Mouse (Mus musculus) hindbrain, embryonic 16.5 days (tissue): ENCODE data around the gene Evl. TPM values are rescaled to one million over a fixed set of nuclear protein-coding genes. Genes with fewer than 3 reads are reported as not detected.
A peak's percentile ranks its signal among the peaks of the same experiment; 100 is the strongest.
"Not testable (repeated sequence)": the region's sequence is repeated elsewhere in the genome, so short reads cannot be mapped to it uniquely, and the experiment has no call there.

Experiments used
- ATAC-seq: fragments of 200-750 bp; cut with Nextera tagmentation; 2 replicates; pipeline ENCODE4 v1.8.0; 2017; ENCODE audit warnings: moderate TSS enrichment, moderate library complexity
- H3K27ac ChIP-seq: fragments of 300-500 bp; sonication (generic); 2 replicates; pipeline ENCODE4 v1.5.1; 2014; ENCODE audit warnings: low read depth, mild to moderate bottlenecking, control low read depth, low read length, moderate library complexity
- H3K27me3 ChIP-seq: fragments of 300-500 bp; sonication (generic); replicated peaks from 2 replicates; pipeline ENCODE4 v1.6.1; 2014; ENCODE audit warnings: low read length; ENCODE audit not compliant: control insufficient read depth, insufficient read depth
- H3K36me3 ChIP-seq: fragments of 300-500 bp; sonication (generic); 2 replicates; pipeline ENCODE4 v1.6.1; 2014; ENCODE audit warnings: mild to moderate bottlenecking, low read length, moderate library complexity, mixed read lengths; ENCODE audit not compliant: control insufficient read depth, insufficient read depth
- H3K4me1 ChIP-seq: fragments of 300-500 bp; sonication (generic); 2 replicates; pipeline ENCODE4 v1.6.1; 2014; ENCODE audit warnings: low read depth, low read length; ENCODE audit not compliant: control insufficient read depth, insufficient read depth
- H3K4me2 ChIP-seq: fragments of 300-500 bp; sonication (generic); 2 replicates; pipeline ENCODE4 v1.6.1; 2014; ENCODE audit warnings: mild to moderate bottlenecking, low read length, control low read depth, moderate library complexity
- H3K4me3 ChIP-seq: fragments of 300-500 bp; sonication (generic); 2 replicates; pipeline ENCODE4 v1.5.1; 2014; ENCODE audit warnings: mild to moderate bottlenecking, low read length, control low read depth, moderate library complexity
- H3K9ac ChIP-seq: fragments of 300-500 bp; sonication (generic); 2 replicates; pipeline ENCODE4 v1.6.1; 2014; ENCODE audit warnings: low read depth, mild to moderate bottlenecking, control low read depth, low read length, moderate library complexity
- H3K9me3 ChIP-seq: fragments of 300-500 bp; sonication (generic); 2 replicates; pipeline ENCODE4 v1.6.1; 2014; ENCODE audit warnings: mild to moderate bottlenecking, low read length, moderate library complexity; ENCODE audit not compliant: control insufficient read depth
- WGBS: fragments of 180-500 bp; shearing (Covaris S2); extraction: QIAGEN DNeasy Blood & Tissue Kit; methylation state at CpG from one replicate; pipeline ENCODE4 v1.1.7; 2014; 5-methylcytosine and 5-hydroxymethylcytosine counted together
- polyA plus RNA-seq: library from polyadenylated mRNA; unstranded; fragments of >200 nt; fragmentation: Nextera tagmentation; extraction: Ambion mirVana; gene quantifications from 2 replicates; pipeline ENCODE4 v1.2.1, GENCODE M21; 2015

Evl gene
- polyA plus RNA-seq: 186 and 204 TPM in 2 replicates

DNA sequence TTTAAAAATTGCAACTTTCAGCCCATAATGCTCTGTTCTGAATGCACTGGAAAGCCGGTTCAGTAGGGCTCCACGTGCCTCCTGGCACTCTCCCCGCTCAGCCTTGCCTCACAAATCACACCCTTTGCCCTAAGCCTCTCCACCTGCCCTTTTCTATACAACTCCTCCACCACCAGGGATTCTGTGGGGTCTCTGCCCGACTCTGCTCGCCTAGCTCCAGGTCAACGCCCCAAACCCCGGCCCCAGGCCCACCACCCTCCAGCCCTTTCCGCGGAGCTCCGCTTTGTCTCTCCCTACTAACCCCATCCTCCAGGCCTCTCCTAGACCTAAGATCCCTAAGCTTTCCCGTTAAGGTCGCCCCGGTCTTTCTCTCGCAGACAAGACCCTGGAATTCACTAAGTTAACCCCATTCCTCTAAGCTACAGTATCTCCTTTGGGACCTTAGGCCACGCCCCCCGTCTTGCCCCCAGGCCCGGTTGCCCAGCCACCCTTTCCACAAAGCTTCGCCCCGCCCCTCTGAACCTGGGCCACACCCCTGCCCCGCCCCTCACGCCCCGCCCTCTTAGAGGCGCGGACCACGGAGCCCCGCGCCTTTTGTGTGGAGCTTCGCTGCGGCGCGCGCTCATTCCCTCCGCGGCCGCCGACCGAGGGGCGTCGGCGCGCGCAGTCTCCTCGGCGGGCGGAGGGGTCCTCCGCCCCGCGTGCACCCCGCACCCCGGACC lies at the start of gene Evl:
Gene Evl (plus strand): TSS at position 601 of the 722 bp plus-strand sequence.
- WGBS: 1% methylated on average over 50 of the region's 50 CpGs
- peaks cover 38% of the 10 kb centered on the region for H3K4me1 ChIP-seq
- peak within 1 kb of the TSS; percentile 85 for H3K4me3 ChIP-seq
- H3K27me3 ChIP-seq: no peaks in the 10 kb centered on the region
- H3K9ac ChIP-seq: peak within 1 kb of the TSS; percentile 99
- H3K4me2 ChIP-seq: peak within 1 kb of the TSS; percentile 84
- ATAC-seq: peak; percentile 89
- H3K36me3 ChIP-seq: no peaks in the 10 kb centered on the region
- no peaks in the 10 kb centered on the region for H3K9me3 ChIP-seq
- H3K27ac ChIP-seq: peak within 1 kb of the TSS; percentile 94

DNA sequence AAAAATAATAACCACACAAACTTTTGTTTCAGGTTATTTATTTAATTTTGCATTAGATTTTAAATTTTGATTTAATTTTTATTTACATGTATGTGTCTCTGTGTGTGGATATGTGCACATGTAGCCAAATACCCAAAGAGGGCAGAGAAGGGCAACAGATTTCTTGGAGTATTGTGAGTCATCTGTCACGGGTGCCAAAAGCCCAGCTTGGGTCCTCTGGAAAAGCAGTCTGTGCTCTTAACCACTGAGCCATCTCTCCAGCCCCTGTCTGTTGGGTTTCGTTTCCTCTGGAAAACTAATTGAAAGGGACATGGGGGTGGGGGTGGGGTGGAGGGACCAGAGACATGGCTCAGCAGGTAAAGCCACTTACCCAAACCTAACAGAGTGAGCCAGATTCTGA lies 48.7 kb upstream of the Evl start:
- no peak for ATAC-seq
- H3K27ac ChIP-seq: no peak overlapping the region
- H3K36me3 ChIP-seq: 0 out of 2 replicates have a peak, but pooled peaks cover 3% of the 10 kb centered on the region
- H3K9ac ChIP-seq: no peak overlapping the region
- no peak overlapping the region for H3K4me3 ChIP-seq
- no peaks in the 10 kb centered on the region for H3K27me3 ChIP-seq
- H3K4me1 ChIP-seq: no peaks in the 10 kb centered on the region
- no peak overlapping the region for H3K4me2 ChIP-seq
- no peaks in the 10 kb centered on the region for H3K9me3 ChIP-seq
- 71% methylated on average over 2 of the region's 2 CpGs for WGBS

DNA sequence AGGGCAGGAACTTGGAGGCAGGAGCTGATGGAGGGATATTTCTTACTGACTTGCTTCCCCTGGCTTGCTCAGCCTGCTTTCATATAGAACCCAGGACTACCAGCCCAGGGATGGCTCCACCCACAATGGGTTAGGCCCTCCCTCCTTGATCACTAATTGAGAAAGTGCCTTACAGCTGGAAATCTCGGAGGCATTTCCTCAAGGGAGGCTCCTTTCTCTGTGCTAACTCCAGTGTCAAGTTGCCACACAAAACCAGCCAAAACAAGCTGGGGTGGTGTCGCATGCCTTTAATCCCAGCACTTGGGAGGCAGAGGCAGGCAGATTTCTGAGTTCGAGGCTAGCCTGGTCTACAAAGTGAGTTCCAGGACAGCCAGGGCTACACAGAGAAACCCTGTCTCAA lies 47.5 kb upstream of the Evl start:
- not testable (repeated sequence) for H3K27me3 ChIP-seq, H3K9me3 ChIP-seq, H3K4me2 ChIP-seq, ATAC-seq, H3K36me3 ChIP-seq, H3K4me3 ChIP-seq, H3K9ac ChIP-seq, H3K4me1 ChIP-seq, H3K27ac ChIP-seq
- WGBS: 85% methylated on average over 3 of the region's 3 CpGs

DNA sequence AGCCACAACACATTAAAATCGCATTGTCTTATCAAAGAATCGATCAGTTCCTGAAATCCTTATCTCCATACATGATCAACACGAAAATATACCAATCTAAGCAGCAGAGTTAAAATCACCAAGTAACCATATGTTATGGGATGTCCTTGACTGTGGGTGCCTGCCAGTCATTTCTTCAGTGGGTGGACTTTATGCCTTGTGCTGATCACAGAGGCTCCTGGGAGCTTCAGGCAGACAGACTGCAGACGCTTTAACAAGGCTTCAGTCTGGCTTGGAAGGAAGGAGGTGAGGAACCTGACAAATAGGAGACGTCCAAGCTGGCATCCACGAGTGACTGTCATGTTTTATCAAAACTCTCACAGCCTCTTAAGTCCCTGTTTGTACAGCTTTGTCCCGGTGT lies 43.9 kb upstream of the Evl start:
- Histone ChIP-seq H3K4me2 (no peak overlapping the region), H3K9ac (no peak overlapping the region), H3K9me3 (no peaks in the 10 kb centered on the region), H3K27me3 (no peaks in the 10 kb centered on the region), H3K36me3 (peaks cover 6% of the 10 kb centered on the region), H3K27ac (no peak overlapping the region), H3K4me3 (no peak overlapping the region), H3K4me1 (no peaks in the 10 kb centered on the region)
- WGBS: 71% methylated on average over 7 of the region's 7 CpGs
- ATAC-seq: no peak

DNA sequence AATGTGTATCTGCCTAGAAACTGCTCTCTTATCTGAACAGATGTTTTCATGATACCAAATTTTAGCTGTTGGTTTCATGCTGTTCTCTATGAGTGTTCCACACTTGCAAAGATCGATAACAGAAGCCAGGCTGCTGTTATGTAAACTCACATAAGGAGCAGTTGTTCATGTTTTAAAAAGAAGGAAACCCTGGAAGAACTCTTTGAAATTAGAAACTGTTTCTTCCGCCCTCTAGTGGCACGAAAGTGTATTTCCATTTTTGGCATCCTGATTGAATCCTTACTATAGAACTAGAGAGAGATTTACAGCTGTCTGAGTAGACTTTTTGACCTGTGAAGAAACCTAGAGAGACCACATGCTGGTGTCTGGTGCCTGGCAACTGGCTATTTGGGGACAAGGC lies 43.5 kb upstream of the Evl start:
- Histone ChIP-seq H3K9ac (no peak overlapping the region), H3K4me2 (no peak overlapping the region), H3K4me1 (no peaks in the 10 kb centered on the region), H3K9me3 (no peaks in the 10 kb centered on the region), H3K27me3 (no peaks in the 10 kb centered on the region), H3K4me3 (no peak overlapping the region), H3K36me3 (peaks cover 6% of the 10 kb centered on the region), H3K27ac (no peak overlapping the region)
- ATAC-seq: no peak
- 10% methylated on average over 3 of the region's 3 CpGs for WGBS

DNA sequence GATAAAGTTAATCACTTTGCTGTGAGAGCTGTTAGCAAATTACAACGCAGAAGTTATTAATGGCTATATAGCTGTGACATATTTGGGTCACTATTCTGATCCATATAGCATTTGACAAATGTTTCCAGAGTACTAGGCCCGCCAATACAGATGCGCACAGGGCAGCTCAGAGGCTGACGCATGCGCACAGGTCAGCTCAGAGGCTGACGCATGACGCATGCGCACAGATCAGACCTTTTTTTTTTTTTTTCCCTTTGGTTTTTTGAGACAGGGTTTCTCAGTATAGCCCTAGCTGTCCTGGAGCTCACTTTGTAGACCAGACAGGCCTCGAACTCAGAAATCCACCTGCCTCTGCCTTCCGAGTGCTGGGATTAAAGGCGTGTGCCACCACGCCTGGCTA lies 39.1 kb upstream of the Evl start:
- Histone ChIP-seq H3K27ac (no peak overlapping the region), H3K4me1 (no peaks in the 10 kb centered on the region), H3K9ac (no peak overlapping the region), H3K4me2 (no peak overlapping the region), H3K4me3 (no peak overlapping the region), H3K36me3 (peaks cover 8% of the 10 kb centered on the region), H3K27me3 (no peaks in the 10 kb centered on the region), H3K9me3 (no peaks in the 10 kb centered on the region)
- ATAC-seq: no peak
- WGBS: 97% methylated on average over 12 of the region's 12 CpGs

DNA sequence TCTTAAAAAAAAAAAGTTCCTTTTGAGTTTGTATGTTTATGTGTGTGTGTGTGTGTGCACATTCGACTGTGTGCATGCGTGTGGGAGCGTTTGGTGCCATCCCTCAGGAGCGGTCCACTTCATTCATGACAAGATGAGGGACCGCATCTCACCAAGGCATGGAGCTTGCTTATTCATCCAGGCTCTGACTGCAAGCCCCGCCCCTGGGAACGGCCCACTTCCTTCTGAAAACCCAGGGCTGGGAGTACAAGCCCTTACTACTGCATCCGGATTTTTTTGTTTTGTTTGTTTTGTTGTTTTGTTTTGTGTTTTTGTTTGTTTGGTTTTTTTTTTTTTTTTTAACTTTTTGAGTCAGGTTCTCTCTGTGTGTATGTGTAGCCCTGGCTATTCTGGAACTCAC lies 35.1 kb upstream of the Evl start:
- no peak overlapping the region for H3K4me3 ChIP-seq
- H3K4me2 ChIP-seq: no peak overlapping the region
- H3K4me1 ChIP-seq: no peaks in the 10 kb centered on the region
- H3K27ac ChIP-seq: no peak overlapping the region
- ATAC-seq: no peak
- H3K27me3 ChIP-seq: no peaks in the 10 kb centered on the region
- WGBS: 80% methylated on average over 8 of the region's 8 CpGs
- H3K36me3 ChIP-seq: peaks cover 21% of the 10 kb centered on the region
- no peaks in the 10 kb centered on the region for H3K9me3 ChIP-seq
- H3K9ac ChIP-seq: no peak overlapping the region

DNA sequence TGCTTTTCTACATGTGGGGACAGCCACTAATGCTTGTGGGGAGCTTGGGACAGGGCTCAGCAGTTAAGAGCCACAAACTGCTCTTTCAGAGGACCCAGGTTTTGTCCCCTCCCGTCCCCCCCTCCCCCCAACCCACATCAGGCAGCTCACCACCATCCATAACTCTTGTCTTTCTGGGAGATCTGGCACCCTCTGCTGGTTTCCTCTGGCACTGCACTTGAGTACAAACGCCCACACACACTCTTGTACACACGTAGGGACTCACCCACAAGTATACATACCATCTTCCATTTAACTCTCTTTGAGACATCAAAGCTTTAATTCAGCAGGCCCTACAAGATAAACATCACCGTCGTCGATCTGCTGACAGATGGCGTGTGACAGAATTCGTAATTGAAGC lies 25.3 kb upstream of the Evl start:
- WGBS: 51% methylated on average over 8 of the region's 8 CpGs
- Histone ChIP-seq H3K4me3 (no peak overlapping the region), H3K27ac (no peak overlapping the region), H3K9me3 (no peaks in the 10 kb centered on the region), H3K9ac (no peak overlapping the region), H3K36me3 (peaks cover 13% of the 10 kb centered on the region), H3K4me1 (no peaks in the 10 kb centered on the region), H3K4me2 (no peak overlapping the region), H3K27me3 (no peaks in the 10 kb centered on the region)
- peak; percentile 60; the same call in 1 of the 2 replicates for ATAC-seq

DNA sequence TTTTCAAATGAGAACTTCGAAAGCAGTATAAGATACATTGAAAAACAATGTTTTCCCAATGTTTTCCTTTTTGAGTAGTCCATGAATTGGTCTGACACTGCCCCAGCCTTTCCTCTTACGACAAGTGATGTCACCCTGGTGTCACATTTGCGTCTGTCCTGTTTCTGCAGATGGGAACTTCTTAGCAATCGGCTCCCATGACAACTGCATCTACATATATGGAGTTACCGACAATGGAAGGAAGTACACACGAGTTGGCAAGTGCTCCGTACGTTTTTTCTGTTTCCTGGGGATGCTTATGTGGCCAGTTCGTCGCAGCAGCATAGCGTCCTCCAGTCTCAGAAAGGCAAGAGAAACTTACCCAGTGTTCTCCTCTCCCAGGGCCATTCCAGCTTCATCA lies 20.0 kb upstream of the Evl start:
- ATAC-seq: no peak
- WGBS: 91% methylated on average over 11 of the region's 11 CpGs
- Histone ChIP-seq H3K4me1 (no peaks in the 10 kb centered on the region), H3K4me2 (no peak overlapping the region), H3K4me3 (no peak overlapping the region), H3K27ac (no peak overlapping the region), H3K27me3 (no peaks in the 10 kb centered on the region), H3K9me3 (no peaks in the 10 kb centered on the region), H3K36me3 (peaks cover 23% of the 10 kb centered on the region), H3K9ac (no peak overlapping the region)
